Mouse (Mus musculus): ENCODE data around the gene Egln2. TPM values are rescaled to one million over a fixed set of nuclear protein-coding genes. Genes with fewer than 3 reads are reported as not detected.
A peak's percentile ranks its signal among the peaks of the same experiment; 100 is the strongest.

Egln2 gene
- polyA plus RNA-seq, 1 experiment from 2014 or later, result 92.2 TPM

DNA sequence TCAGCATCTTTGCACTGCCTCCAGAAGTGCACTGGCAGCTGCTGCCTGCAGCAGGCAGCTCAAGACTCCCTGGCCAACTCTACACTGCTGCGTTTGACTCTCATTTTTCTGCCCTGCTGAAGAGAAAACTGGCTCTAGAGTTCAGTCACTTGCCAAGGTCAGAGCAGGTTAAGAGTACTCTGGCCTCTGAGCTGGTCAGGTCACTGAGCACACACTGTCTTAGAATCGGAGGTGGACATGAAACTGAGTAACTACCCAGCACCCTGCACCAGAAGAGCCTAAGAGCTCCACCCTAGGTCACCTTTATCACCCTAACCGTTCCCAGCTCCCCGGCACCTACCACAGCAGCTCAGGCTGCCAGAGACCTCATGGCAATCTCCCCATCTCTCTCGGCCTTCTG, 19.4 kb upstream of the Egln2 start:
- 94% methylated on average over 5 of the region's 5 CpGs for WGBS
- H3K27me3 ChIP-seq, result no peaks in the 10 kb centered on the region
- no peaks in the 10 kb centered on the region for H3K4me1 ChIP-seq
- no peak for ATAC-seq (ENCODE audit: low FRiP score)
- H3K4me3 ChIP-seq (replicated peaks), result no peak overlapping the region
- no peak overlapping the region for H3K4me2 ChIP-seq
- no peak overlapping the region for H3K9ac ChIP-seq
- H3K27ac ChIP-seq, result no peak overlapping the region
- peaks cover 78% of the 10 kb centered on the region for H3K36me3 ChIP-seq (replicated peaks)
- H3K9me3 ChIP-seq, result no peaks in the 10 kb centered on the region

DNA sequence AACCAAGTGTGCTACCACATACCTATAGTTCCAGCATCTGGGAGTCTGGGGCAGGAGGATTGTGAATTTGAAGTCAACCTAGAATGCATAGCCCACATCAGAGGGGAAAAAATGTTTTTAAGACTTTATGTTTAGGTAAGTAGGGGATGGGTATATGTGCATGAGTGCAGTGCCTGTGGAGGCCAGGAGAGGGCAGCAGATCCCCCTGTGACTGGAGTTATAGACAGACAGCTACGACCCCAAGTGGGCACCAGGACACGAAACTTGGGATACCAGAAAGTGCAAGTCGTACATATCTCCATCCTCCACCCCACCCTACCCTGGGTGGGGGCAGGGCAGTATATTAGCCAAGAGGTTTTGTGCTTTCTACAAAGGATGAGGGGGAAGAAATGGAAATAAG, 18.4 kb upstream of the Egln2 start:
- ATAC-seq (ENCODE audit: low FRiP score), result no peak

DNA sequence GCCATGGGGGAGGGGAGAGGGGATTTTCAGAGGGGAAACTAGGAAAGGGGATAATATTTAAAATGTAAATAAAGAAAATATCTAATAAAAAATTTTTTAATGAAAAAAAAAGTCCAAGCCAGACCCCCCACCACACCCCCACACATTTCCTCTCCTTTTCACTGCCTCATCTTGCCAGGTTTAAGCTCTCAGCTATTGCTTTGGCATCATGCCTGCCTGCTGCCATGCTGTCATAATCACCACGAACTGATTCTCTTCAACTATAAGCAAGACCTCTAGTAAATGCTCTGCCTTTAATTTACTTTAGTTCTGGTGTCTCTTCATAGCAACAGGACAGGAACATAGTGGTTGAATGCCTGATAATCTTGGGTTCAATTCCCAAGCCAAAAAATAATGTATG, 15.9 kb upstream of the Egln2 start:
- no peak overlapping the region for H3K4me2 ChIP-seq
- no peak for ATAC-seq (ENCODE audit: low FRiP score)
- H3K27me3 ChIP-seq, result no peaks in the 10 kb centered on the region
- no peak overlapping the region for H3K4me3 ChIP-seq (replicated peaks)
- H3K9ac ChIP-seq, result no peak overlapping the region
- H3K9me3 ChIP-seq, result no peaks in the 10 kb centered on the region
- WGBS, result 76% methylated on average over 1 of the region's 1 CpGs
- H3K4me1 ChIP-seq, result peaks cover 12% of the 10 kb centered on the region
- H3K36me3 ChIP-seq (replicated peaks), result peaks cover 43% of the 10 kb centered on the region
- H3K27ac ChIP-seq, result no peak overlapping the region

More for the DNA sequence above, 18.4 kb upstream of the Egln2 start:
- H3K4me1 ChIP-seq, result no peaks in the 10 kb centered on the region; the same call in 1 of the 2 replicates
- H3K27me3 ChIP-seq, result no peaks in the 10 kb centered on the region
- no peak overlapping the region for H3K9ac ChIP-seq
- 78% methylated on average over 3 of the region's 3 CpGs for WGBS
- H3K4me2 ChIP-seq, result no peak overlapping the region
- H3K36me3 ChIP-seq (replicated peaks), result peaks cover 68% of the 10 kb centered on the region
- no peak overlapping the region for H3K27ac ChIP-seq
- no peaks in the 10 kb centered on the region for H3K9me3 ChIP-seq
- H3K4me3 ChIP-seq (replicated peaks), result no peak overlapping the region

DNA sequence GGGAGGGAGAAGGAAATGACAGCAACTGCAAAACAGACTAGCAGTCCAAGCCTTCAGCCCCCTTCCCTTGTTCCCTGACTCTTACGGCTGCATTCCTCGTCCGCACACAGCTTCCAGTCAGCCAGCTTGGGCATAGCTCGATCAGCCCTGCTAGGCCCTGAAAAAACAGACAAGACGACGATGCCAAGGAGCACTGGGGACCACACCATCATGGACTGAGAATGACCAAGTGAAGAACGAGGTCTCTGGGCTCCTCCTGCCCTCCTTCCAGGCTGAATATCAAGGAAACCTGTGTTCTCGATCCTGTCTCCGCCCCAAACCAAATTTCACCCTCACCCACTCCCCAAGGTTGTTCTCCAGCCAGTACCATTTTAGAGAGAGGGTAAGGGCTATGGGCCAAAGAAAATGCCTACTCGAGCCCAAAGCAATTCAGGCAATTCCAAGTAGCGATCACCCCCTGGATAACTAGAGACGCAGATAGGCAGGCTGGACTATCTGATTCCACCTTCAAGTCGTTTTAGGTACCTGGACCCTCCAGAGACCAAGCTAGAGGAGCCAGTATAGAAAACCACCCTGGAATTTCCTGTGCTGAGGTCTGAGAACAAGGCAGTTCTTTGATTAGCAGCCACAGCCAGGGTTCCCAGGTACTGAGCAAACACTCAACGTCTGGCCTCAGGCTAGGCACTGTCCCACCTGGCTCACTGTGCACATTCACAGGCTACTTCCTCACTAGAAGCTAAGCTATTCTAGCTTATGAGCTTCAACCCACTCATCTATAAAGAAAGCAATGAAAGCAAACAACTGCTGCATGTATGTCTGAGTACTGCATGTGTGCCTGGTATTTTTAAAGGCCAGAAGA, 14.5 kb upstream of the Egln2 start, which contains the start of the genes Gm21983 and Mia:
TSS of gene Gm21983 (minus strand) at position 250 of the 859 bp plus-strand sequence.
TSS of gene Mia (minus strand) at position 321 of the 859 bp plus-strand sequence.
- Histone ChIP-seq H3K36me3 (replicated peaks) (peaks cover 29% of the 10 kb centered on the region), H3K4me2 (no peak within 1 kb of the TSS), H3K9ac (no peak within 1 kb of the TSS), H3K9me3 (no peaks in the 10 kb centered on the region), H3K27ac (peak within 1 kb of the TSS; percentile 25; the same call in 1 of the 2 replicates), H3K27me3 (no peaks in the 10 kb centered on the region), H3K4me3 (replicated peaks) (no peak within 1 kb of the TSS), H3K4me1 (peaks cover 12% of the 10 kb centered on the region)
- 67% methylated on average over 14 of the region's 14 CpGs for WGBS
- ATAC-seq (ENCODE audit: low FRiP score), result no peak

DNA sequence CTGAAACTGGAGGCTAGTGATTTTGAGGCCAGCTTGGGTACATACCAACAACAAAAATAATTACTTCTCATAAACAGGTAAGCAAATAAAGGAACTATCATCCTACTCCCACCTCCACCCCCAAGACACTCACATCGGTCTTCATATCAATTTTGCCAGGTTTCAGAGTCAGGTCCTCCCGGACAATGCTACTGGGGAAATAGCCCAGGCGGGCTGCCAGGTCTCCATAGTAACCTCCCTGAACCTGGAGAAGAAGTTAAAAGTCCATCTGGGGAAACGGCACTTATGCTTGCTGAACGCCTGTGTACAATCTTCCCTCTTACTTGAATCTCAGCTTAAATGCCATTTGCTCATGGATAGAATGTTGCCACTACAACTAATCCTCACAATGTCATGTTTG, 13.4 kb upstream of the Egln2 start:
- no peak overlapping the region for H3K4me3 ChIP-seq (replicated peaks)
- peaks cover 12% of the 10 kb centered on the region for H3K4me1 ChIP-seq
- H3K27me3 ChIP-seq, result no peaks in the 10 kb centered on the region
- no peaks in the 10 kb centered on the region for H3K9me3 ChIP-seq
- 0 out of 2 replicates have a peak overlapping the region, but pooled peaks have one; percentile 25 for H3K27ac ChIP-seq
- no peak for ATAC-seq (ENCODE audit: low FRiP score)
- 78% methylated on average over 5 of the region's 5 CpGs for WGBS
- H3K9ac ChIP-seq, result no peak overlapping the region
- peaks cover 22% of the 10 kb centered on the region for H3K36me3 ChIP-seq (replicated peaks)
- no peak overlapping the region for H3K4me2 ChIP-seq

DNA sequence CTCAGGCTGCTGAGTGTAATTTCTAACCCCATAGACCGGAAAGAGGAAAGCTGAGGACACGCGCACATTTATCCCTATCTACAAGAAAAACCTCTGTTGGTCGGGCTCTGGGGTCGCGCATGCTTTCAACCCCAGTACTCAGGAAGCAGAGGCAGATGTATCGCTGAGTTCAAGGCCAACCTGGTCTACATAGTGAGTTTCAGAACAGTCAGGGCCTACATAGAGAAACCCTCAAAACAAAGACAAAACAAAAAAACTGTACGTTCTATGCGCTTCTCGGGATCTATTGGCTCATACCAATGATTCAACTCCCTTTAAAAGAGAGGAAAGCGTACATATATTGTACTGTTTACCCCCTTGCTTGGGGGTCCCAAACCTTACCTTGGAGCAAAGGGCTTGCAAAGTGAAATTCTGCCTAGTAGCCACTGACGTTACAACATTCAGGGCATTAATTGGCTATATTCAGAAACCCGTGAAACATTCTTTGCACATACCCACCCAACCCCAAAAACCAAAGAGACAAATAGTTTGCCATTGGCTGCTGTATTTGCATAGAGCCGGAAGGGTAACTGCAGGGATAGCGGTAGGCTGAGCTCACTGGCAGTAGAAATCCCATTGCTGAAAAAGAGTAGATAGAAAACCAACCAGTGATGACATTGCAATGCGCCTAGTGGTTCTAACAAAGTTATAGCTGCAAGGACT, 12.8 kb upstream of the Egln2 start:
- Histone ChIP-seq H3K9ac (peak overlapping the region; percentile 30; the same call in 1 of the 2 replicates), H3K4me1 (peaks cover 12% of the 10 kb centered on the region), H3K36me3 (replicated peaks) (peaks cover 19% of the 10 kb centered on the region), H3K4me2 (peak overlapping the region; percentile 58), H3K4me3 (replicated peaks) (peak overlapping the region; percentile 72), H3K27me3 (no peaks in the 10 kb centered on the region), H3K27ac (peak overlapping the region; percentile 95), H3K9me3 (no peaks in the 10 kb centered on the region)
- WGBS, result 45% methylated on average over 16 of the region's 16 CpGs
- no peak for ATAC-seq (ENCODE audit: low FRiP score)

DNA sequence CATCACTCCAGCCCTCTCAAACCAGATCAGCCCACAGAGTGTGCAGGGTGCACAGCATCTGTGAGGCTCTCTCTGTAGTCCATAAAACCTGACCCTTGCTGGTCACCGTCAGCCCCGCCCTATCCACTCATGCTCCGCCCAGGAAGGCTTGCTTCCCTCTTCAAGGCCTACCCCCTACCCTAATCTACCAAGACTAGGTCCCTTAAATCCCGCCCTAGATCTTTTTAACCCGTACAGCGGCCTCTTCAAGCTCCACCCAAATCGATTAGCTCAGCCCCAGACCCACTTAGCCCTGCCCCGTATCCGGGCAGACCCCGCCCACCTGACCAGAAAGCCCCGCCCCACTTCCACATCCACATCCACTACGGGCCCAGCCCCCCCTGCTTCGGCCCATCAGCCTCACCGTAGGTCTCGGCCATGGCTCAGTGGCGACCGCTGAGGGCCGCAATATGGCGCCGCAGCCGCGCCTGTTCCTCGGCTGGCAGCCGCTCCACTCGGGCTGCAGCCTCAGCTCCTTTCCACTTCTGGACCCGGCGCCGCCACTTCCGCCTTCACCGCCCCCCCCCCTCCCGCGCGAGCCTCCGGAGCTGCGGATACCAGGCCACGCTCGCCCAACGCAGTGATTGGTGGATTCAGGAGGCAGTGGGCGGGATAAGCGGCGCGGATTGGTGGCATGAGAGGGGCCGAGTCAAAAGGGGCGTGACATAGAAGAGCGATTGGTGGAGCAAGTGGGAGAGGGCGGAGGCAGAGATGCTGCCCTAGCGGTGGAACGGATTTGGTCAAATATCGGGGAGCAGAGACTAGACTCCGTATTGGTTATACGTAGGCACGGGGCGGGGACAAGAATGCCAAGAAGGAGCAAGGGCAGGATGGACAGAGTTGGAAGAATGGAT, 12.0 kb upstream of the Egln2 start, which contains the start of gene Rab4b:
TSS of gene Rab4b (minus strand) at position 573 of the 893 bp plus-strand sequence.
- Histone ChIP-seq H3K9me3 (no peaks in the 10 kb centered on the region), H3K4me2 (peak within 1 kb of the TSS; percentile 58), H3K9ac (peak within 1 kb of the TSS; percentile 52), H3K4me3 (replicated peaks) (peak within 1 kb of the TSS; percentile 72), H3K27ac (peak within 1 kb of the TSS; percentile 95), H3K36me3 (replicated peaks) (peaks cover 22% of the 10 kb centered on the region), H3K4me1 (peaks cover 12% of the 10 kb centered on the region), H3K27me3 (no peaks in the 10 kb centered on the region)
- under 1% methylated on average over 52 of the region's 53 CpGs for WGBS
- ATAC-seq (ENCODE audit: low FRiP score), result peak; percentile 99

DNA sequence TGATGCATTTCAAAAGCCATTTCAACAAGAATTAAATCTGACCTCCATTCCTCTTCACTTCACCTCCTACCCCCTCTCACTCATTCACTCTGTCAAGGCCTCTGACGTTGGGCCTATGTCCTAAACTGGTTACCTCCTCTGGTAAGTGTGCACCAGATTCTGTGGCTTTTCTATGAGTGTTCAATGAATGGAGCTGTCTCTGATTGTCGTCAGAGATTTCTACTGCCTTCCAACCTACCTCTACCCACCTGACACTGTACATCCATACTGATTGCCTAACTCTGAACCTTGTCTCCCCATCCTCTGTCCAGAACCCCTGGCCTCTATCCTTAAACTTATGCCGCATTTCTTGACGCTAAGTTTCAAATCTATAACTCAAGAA, 11.3 kb upstream of the Egln2 start:
- Histone ChIP-seq H3K27ac (peak overlapping the region; percentile 95), H3K4me1 (peaks cover 12% of the 10 kb centered on the region), H3K36me3 (replicated peaks) (peaks cover 22% of the 10 kb centered on the region), H3K4me2 (peak overlapping the region; percentile 58), H3K4me3 (replicated peaks) (peak overlapping the region; percentile 72), H3K9ac (peak overlapping the region; percentile 52), H3K9me3 (no peaks in the 10 kb centered on the region), H3K27me3 (no peaks in the 10 kb centered on the region)
- WGBS, result 19% methylated on average over 4 of the region's 4 CpGs
- peak; percentile 1; the same call in 1 of the 2 replicates for ATAC-seq (ENCODE audit: low FRiP score)

DNA sequence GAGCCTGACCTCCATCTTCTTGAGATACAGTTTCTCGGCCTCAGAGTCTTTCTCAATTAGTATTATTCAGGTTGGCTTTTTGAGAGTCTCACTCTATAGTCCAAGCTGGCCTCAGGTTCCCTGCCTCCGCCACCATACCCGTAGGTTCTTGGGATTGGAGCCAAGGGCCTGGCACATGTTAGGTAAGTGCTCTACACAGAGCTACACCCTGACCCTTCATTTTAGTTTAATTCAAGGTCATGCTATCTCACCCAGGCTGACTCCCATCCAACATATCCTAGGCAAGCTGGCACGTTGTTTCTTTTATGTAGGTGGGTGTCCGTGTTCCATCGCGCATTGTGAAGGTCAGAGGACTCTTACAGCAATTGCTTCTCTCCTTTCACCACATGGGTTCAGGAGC, 8.3 kb upstream of the Egln2 start:
- Histone ChIP-seq H3K36me3 (replicated peaks) (peaks cover 43% of the 10 kb centered on the region), H3K9me3 (no peaks in the 10 kb centered on the region), H3K4me1 (peaks cover 12% of the 10 kb centered on the region), H3K4me3 (replicated peaks) (no peak overlapping the region), H3K27me3 (no peaks in the 10 kb centered on the region), H3K4me2 (no peak overlapping the region), H3K27ac (no peak overlapping the region), H3K9ac (no peak overlapping the region)
- no peak for ATAC-seq (ENCODE audit: low FRiP score)
- 94% methylated on average over 7 of the region's 7 CpGs for WGBS

DNA sequence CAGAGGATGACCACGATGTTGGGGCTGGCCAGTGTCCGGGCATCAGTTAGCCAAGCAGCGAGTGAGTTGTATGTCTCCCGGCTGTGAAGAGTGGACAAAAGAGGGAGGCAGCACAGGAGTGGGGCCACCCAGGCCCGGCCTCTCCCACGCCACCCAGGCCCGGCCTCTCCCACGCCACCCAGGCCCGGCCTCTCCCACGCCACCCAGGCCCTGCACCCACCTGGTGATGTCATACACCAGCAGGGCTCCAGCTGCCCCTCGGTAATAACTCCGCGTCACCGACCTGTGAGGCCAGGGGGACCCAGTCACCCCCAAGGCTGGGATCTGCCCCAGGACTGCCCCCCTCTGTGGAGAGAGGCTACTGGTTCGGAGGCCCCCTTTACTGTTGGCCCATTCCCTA, 7.9 kb upstream of the Egln2 start:
- ATAC-seq (ENCODE audit: low FRiP score), result no peak
- 96% methylated on average over 15 of the region's 15 CpGs for WGBS

DNA sequence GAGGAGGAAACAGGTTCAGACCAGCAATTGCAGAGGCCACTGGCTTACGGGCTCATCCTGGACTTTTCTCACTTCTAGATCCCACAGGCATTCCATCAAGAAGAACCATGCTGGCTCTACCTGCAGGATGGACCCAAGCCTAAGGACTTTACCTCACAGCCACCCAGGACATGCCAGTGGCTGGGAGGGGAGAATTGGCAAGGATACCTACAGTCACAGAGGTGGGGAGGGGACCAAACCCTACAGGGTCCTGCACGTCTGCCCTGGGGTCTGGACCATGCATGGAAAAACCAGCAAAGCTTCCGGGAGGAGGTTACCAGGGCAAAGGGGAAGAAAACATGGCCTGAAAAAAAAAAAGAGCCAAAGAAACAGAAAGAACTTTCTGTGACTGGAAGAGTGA, 4.4 kb upstream of the Egln2 start:
- peaks cover 43% of the 10 kb centered on the region for H3K36me3 ChIP-seq (replicated peaks)
- ATAC-seq (ENCODE audit: low FRiP score), result no peak
- peaks cover 9% of the 10 kb centered on the region for H3K4me1 ChIP-seq
- no peaks in the 10 kb centered on the region for H3K9me3 ChIP-seq
- H3K4me3 ChIP-seq (replicated peaks), result no peak overlapping the region
- H3K27me3 ChIP-seq, result no peaks in the 10 kb centered on the region
- H3K9ac ChIP-seq, result no peak overlapping the region
- H3K4me2 ChIP-seq, result no peak overlapping the region
- no peak overlapping the region for H3K27ac ChIP-seq
- WGBS, result 91% methylated on average over 3 of the region's 3 CpGs

More for the DNA sequence above, 7.9 kb upstream of the Egln2 start:
- H3K4me3 ChIP-seq (replicated peaks), result no peak overlapping the region
- no peak overlapping the region for H3K9ac ChIP-seq
- H3K9me3 ChIP-seq, result no peaks in the 10 kb centered on the region
- H3K4me1 ChIP-seq, result peaks cover 9% of the 10 kb centered on the region
- H3K27ac ChIP-seq, result no peak overlapping the region
- peaks cover 43% of the 10 kb centered on the region for H3K36me3 ChIP-seq (replicated peaks)
- H3K27me3 ChIP-seq, result no peaks in the 10 kb centered on the region
- H3K4me2 ChIP-seq, result no peak overlapping the region
